Mouse (Mus musculus) heart, embryonic 16.5 days (tissue): Measurements from ENCODE around the gene Susd1. TPM values are rescaled to one million over a fixed set of nuclear protein-coding genes. Genes with fewer than 3 reads are reported as not detected.
A peak's percentile ranks its signal among the peaks of the same experiment; 100 is the strongest.

Experiments
- ATAC-seq: fragments of 200-750 bp; cut with Nextera tagmentation; replicated peaks from 2 replicates; pipeline ENCODE4 v1.8.0; 2017; ENCODE audit warnings: moderate number of reproducible peaks; ENCODE audit not compliant: insufficient read depth, low FRiP score; ENCODE audit errors: extremely low read depth
- H3K27ac ChIP-seq: fragments of 300-500 bp; sonication (generic); 2 replicates; pipeline ENCODE4 v1.5.1; 2014; ENCODE audit warnings: mild to moderate bottlenecking, low read length, control low read depth, moderate library complexity
- H3K27me3 ChIP-seq: fragments of 300-500 bp; sonication (generic); 2 replicates; pipeline ENCODE4 v1.6.1; 2014; ENCODE audit warnings: low read length, mixed read lengths; ENCODE audit not compliant: control insufficient read depth, insufficient read depth
- H3K36me3 ChIP-seq: fragments of 300-500 bp; sonication (generic); 2 replicates; pipeline ENCODE4 v1.6.1; 2014; ENCODE audit not compliant: control insufficient read depth, insufficient read depth
- H3K4me1 ChIP-seq: fragments of 300-500 bp; sonication (generic); 2 replicates; pipeline ENCODE4 v1.6.1; 2014; ENCODE audit warnings: low read length, mixed read lengths; ENCODE audit not compliant: control insufficient read depth, insufficient read depth
- H3K4me2 ChIP-seq: fragments of 300-500 bp; sonication (generic); 2 replicates; pipeline ENCODE4 v1.6.1; 2014; ENCODE audit warnings: low read depth, mild to moderate bottlenecking, control low read depth, low read length
- H3K4me3 ChIP-seq: fragments of 300-500 bp; sonication (generic); 2 replicates; pipeline ENCODE4 v1.5.1; 2014; ENCODE audit warnings: mild to moderate bottlenecking, control low read depth, low read length
- H3K9ac ChIP-seq: fragments of 300-500 bp; sonication (generic); 2 replicates; pipeline ENCODE4 v1.6.1; 2014; ENCODE audit warnings: low read length, control low read depth
- H3K9me3 ChIP-seq: fragments of 300-500 bp; sonication (generic); replicated peaks from 2 replicates; pipeline ENCODE4 v1.6.1; 2016; ENCODE audit warnings: low read length; ENCODE audit not compliant: control insufficient read depth
- WGBS: fragments of 180-500 bp; shearing (Covaris S2); extraction: QIAGEN DNeasy Blood & Tissue Kit; methylation state at CpG from one replicate; pipeline ENCODE4 v1.1.7; 2014; 5-methylcytosine and 5-hydroxymethylcytosine counted together
- polyA plus RNA-seq: library from polyadenylated mRNA; unstranded; fragments of >200 nt; fragmentation: Nextera tagmentation; extraction: Ambion mirVana; gene quantifications from 2 replicates; pipeline ENCODE4 v1.2.1, GENCODE M21; 2015

Gene Susd1
- polyA plus RNA-seq, 1 experiment from 2014 or later: 7.5 TPM

DNA sequence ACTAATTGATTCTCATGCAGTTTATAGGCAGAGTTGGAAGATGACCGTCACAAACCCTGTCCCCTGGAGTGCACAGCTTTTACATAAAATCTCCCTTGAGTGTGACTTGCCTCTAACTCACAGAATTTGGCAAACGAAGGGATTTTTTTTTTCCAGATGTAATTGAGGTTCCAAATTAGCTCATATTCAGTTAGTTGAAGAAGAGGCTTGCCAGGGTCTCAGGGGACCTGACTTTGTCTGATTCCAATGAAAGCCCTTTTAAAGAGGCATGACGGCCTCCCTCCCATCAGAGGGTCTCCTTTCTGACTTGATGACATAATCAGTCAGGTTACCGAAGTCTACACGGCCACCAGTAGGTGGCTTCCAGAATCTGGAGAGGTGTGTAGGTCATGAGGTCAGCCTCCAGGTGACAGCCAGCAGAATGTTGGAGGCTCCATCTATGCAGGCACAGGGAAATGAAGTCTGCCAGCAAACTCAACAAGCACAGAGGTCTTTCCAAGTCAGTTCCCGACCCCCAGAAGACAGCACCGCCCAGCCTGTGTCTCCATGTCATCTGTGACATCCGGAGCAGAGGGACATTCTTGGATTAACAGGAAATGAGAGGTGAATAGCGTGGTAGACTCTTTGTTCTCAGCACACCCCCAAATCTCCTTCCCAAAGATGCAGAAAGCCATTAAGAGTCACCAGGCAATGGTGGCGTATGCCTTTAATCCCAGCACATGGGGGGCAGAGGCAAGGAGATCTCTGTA lies 130.4 kb downstream of the Susd1 start:
- no peak overlapping the region for H3K9ac ChIP-seq
- no peak for ATAC-seq
- no peaks in the 10 kb centered on the region for H3K27me3 ChIP-seq
- no peak overlapping the region for H3K4me2 ChIP-seq
- H3K36me3 ChIP-seq: no peaks in the 10 kb centered on the region
- no peak overlapping the region for H3K27ac ChIP-seq
- H3K9me3 ChIP-seq: no peaks in the 10 kb centered on the region
- WGBS: 80% methylated on average over 10 of the region's 10 CpGs
- no peak overlapping the region for H3K4me3 ChIP-seq
- H3K4me1 ChIP-seq: no peaks in the 10 kb centered on the region

GRCm38 (mm10) chr4:59302387-59302786 lies 136.0 kb downstream of the Susd1 start:
- WGBS: 92% methylated on average over 8 of the region's 8 CpGs
- ATAC-seq: no peak
- H3K27me3 ChIP-seq: no peaks in the 10 kb centered on the region
- H3K9ac ChIP-seq: no peak overlapping the region
- H3K4me2 ChIP-seq: no peak overlapping the region
- no peak overlapping the region for H3K4me3 ChIP-seq
- H3K4me1 ChIP-seq: no peaks in the 10 kb centered on the region; the same call in 1 of the 2 replicates
- no peak overlapping the region for H3K27ac ChIP-seq
- no peaks in the 10 kb centered on the region for H3K36me3 ChIP-seq
- no peaks in the 10 kb centered on the region for H3K9me3 ChIP-seq

GRCm38 (mm10) chr4:59301025-59301815 lies 137.2 kb downstream of the Susd1 start:
- H3K4me1 ChIP-seq: no peaks in the 10 kb centered on the region; the same call in 1 of the 2 replicates
- no peak overlapping the region for H3K4me3 ChIP-seq
- H3K27me3 ChIP-seq: no peaks in the 10 kb centered on the region
- no peak overlapping the region for H3K9ac ChIP-seq
- no peak for ATAC-seq
- WGBS: 86% methylated on average over 9 of the region's 9 CpGs
- H3K36me3 ChIP-seq: no peaks in the 10 kb centered on the region
- H3K9me3 ChIP-seq: no peaks in the 10 kb centered on the region
- no peak overlapping the region for H3K4me2 ChIP-seq
- H3K27ac ChIP-seq: no peak overlapping the region

GRCm38 (mm10) chr4:59298719-59299496 lies 139.5 kb downstream of the Susd1 start:
- no peak overlapping the region for H3K27ac ChIP-seq
- ATAC-seq: no peak
- H3K9me3 ChIP-seq: no peaks in the 10 kb centered on the region
- H3K36me3 ChIP-seq: no peaks in the 10 kb centered on the region
- H3K4me1 ChIP-seq: no peaks in the 10 kb centered on the region; the same call in 1 of the 2 replicates
- no peak overlapping the region for H3K9ac ChIP-seq
- no peak overlapping the region for H3K4me2 ChIP-seq
- H3K4me3 ChIP-seq: no peak overlapping the region
- no peaks in the 10 kb centered on the region for H3K27me3 ChIP-seq
- 63% methylated on average over 7 of the region's 7 CpGs for WGBS

DNA sequence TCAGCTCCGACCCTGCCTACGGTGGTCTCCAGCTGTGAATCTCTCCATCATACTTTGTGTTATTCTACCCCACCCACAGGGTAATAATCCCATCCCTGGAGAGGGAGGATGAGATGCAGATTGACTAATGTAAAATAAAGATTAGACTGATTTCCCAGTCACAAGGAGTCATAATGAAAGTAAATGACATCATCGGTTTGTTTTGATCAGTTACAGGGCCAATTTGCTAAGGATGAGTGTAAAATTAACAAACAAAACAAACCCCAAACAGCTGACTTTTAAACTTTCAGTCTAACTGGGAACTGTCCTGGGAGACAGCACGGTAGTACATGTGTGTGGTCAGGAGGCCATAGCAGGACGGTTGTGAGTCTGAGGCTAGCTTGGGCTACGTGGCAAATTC lies 143.3 kb downstream of the Susd1 start:
- Histone ChIP-seq H3K27me3 (no peaks in the 10 kb centered on the region), H3K27ac (no peak overlapping the region)
- 88% methylated on average over 6 of the region's 6 CpGs for WGBS

DNA sequence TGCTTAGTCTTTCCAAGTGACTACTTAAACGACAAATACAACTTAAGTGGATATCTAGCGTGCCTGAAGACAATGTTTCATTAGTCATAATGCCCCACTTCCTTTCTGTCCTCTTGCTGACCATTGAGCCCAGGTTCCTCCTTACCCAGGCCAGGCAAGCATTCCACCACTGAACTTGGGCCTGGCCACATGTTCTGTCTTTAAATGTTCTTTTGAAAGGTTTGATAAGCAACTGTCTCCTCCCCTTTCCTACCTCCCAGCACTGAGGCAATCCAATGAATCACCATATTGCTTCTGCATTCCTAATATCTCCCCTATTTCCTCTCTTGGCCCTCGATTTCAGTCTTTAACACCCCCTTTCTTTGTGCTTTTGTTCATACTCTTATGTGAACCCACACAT lies 143.8 kb downstream of the Susd1 start:
- ATAC-seq: no peak
- H3K27me3 ChIP-seq: no peaks in the 10 kb centered on the region
- H3K9ac ChIP-seq: no peak overlapping the region
- no peaks in the 10 kb centered on the region for H3K9me3 ChIP-seq
- no peaks in the 10 kb centered on the region for H3K36me3 ChIP-seq
- no peak overlapping the region for H3K4me2 ChIP-seq
- no peak overlapping the region for H3K4me3 ChIP-seq
- 73% methylated on average over 3 of the region's 3 CpGs for WGBS
- no peak overlapping the region for H3K27ac ChIP-seq
- no peaks in the 10 kb centered on the region; the same call in 1 of the 2 replicates for H3K4me1 ChIP-seq

More for the DNA sequence above, 143.3 kb downstream of the Susd1 start:
- ATAC-seq: no peak
- no peaks in the 10 kb centered on the region; the same call in 1 of the 2 replicates for H3K4me1 ChIP-seq
- no peak overlapping the region for H3K4me2 ChIP-seq
- H3K36me3 ChIP-seq: no peaks in the 10 kb centered on the region
- H3K9ac ChIP-seq: no peak overlapping the region
- no peaks in the 10 kb centered on the region for H3K9me3 ChIP-seq
- no peak overlapping the region for H3K4me3 ChIP-seq

DNA sequence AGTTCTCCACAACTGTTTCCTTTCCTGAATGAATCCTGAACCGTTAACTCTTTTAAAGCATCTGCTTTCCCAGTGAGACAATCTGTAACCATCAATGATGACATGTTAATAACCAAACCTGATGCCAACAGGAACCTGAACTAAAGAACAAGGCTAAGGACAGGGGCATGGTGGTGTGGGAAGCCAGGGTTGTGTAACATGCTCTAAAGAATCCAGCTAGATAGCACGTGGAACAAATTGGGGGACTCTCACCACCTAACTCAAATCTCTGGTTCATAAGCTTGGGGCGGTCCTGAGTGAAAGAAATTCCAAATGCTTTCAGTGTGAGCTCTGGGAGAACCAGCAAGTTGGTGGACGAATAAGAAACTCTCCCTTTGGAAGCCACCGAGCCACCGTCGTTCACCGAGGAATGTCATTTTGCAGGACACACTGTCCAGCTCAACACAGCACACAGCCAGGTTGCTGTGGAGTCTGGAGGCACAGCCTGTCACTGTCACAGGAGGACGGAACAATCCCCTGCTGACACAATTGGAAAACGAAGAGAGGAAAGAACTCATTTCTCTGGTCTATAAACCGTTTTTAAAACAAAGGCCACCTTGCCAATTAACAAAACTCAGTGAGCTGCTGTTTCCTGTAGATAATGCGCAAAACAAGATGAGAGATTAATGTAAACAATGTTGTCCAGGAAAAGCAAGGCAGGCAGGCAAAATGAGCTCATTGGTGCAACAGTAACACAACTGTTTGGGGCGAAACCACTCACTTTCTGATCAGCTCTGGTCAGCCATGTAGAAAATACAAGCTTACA lies 146.3 kb downstream of the Susd1 start:
- WGBS: 59% methylated on average over 13 of the region's 13 CpGs
- H3K27ac ChIP-seq: peak overlapping the region; percentile 65
- H3K36me3 ChIP-seq: no peaks in the 10 kb centered on the region
- H3K4me2 ChIP-seq: no peak overlapping the region
- no peak overlapping the region for H3K9ac ChIP-seq
- no peaks in the 10 kb centered on the region for H3K27me3 ChIP-seq
- no peaks in the 10 kb centered on the region for H3K9me3 ChIP-seq
- peak; percentile 60; the same call in 1 of the 2 replicates for ATAC-seq
- no peaks in the 10 kb centered on the region for H3K4me1 ChIP-seq
- no peak overlapping the region for H3K4me3 ChIP-seq

GRCm38 (mm10) chr4:59290972-59291576 lies 147.4 kb downstream of the Susd1 start:
- Histone ChIP-seq H3K4me3 (no peak overlapping the region), H3K9ac (no peak overlapping the region), H3K27ac (no peak overlapping the region), H3K27me3 (no peaks in the 10 kb centered on the region), H3K9me3 (no peaks in the 10 kb centered on the region), H3K4me2 (no peak overlapping the region), H3K36me3 (no peaks in the 10 kb centered on the region), H3K4me1 (no peaks in the 10 kb centered on the region)
- WGBS: 68% methylated on average over 6 of the region's 6 CpGs
- ATAC-seq: no peak
